Mouse (Mus musculus): ENCODE measurements around the gene Gbf1. TPM values are rescaled to one million over a fixed set of nuclear protein-coding genes. Genes with fewer than 3 reads are reported as not detected.

Gbf1 gene
- 78.9 and 80.0 TPM in 2 replicates for polyA plus RNA-seq (2012; rRNA removed)

DNA sequence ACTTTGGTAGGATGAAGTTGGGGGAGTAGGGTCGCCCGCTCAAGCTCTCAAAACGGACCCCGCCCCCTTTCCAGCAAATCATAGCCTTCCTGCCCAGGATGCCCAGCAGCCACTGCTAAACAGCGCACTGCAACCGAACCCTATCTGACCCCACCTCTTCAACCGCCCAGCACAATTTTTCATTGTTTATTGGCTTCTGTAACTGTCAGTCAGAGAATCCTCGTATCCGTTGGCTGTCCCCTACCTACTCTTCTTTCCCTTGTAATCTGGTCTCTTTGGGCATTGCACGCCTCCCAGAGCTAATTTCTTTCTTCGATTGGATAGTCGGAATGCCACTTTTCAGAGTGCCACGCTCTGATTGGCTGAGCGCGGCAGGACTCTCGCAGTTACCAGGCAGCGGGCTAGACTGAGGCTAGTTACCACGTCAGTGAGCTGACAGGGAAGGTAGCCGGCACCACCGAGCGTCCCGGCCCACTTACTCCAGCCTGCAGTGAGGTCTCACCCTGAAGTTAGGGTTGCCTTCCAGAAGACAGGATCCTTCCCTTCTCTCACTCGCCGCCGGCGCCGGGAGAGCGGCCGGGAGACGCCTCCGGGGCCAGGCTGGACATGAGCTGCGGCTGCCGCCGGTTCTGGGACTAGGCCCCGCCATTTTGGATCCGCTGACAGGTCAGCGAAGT, at the start of gene Gbf1:
Gbf1 (plus strand) TSS at position 383 of the 677 bp plus-strand sequence.

DNA sequence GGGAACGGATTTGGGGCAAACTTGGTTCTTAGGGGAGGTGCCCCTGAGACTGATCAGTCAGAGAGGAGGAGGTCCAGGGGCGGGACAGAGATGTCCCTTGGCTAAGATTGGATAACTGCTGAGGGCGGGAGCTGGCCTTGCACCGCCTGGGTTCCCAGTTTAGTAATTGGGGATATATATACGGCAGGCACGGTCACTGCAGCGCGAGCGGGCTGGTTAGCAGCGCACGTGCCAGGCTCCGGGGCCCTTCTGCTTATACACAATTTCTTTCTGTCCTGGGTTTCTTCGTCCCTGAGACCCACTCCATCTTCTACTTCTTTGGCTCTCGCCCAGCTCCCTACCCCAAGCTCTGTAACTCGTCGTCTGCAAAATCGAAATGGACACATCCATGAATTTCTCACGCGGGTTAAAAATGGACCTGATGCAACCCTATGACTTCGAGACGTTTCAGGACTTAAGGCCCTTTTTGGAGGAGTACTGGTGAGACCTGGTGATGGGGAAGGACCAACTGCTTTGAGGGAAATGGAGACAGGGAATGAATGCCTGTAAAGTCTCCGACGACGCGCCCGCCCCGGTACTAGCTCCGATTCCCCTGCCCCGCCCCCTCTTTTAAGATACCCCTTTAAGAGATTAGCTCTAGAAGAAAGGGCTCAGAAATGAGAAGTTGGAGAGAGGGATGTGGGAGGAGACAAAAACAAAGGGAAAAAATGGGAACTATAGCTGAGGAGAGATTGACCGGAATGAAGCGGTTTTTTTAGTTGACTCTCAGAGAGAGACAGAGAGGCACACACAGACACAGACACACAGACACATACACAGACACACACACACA, 20.4 kb upstream of the Gbf1 start, which contains the start of gene Elovl3:
Elovl3 (plus strand) TSS at position 204 of the 832 bp plus-strand sequence.

DNA sequence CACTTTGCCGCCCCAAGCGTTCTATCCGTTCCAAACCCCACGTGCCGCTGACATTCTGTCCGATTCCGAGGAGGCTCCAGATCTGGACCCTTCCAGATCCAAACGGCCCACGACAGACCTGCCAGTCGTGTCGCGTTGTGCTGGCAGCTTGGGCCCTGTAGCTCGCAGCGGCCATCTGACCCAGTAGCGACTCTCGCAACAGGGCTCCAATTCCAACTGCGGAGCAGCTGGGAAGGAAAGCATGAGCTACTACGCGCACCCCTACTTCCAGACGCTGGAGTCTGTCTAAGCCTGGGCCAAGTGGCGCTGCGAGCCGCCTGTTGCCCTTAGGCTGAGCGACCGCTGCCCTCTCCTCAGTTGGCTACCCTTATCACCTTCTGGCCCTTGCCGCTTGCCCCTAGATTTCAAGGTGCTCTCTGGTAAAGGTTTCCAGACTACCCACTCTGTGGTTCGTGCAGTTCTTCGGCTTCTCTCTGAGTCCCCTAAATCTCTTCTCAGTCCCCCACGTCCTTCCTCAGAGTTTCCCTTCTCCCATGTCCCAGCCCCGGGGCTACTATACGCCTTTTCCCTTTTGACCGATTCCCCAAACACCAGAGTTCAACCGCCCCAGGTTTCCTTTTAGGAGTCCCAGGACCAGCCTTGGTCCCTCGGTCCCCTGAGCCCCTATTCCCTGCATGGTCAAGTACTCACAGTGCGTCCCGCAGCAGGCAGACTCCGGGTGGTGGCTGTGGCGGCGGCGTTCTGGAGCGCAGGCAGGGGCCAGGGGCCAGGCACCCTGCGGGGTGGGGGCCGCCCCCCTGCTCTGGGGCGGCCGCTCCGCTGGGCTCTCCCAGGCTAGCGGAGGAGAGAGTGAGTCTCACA, 4.6 kb upstream of the Gbf1 start, which contains the start of gene Pitx3:
Pitx3 (minus strand) TSS at position 816 of the 861 bp plus-strand sequence.

GRCm38 (mm10) chr19:46304216-46304841, 152.0 kb downstream of the Gbf1 start, which contains the start of gene Nfkb2:
Gene Nfkb2, plus strand, starts transcription at chr19:46304320.

GRCm38 (mm10) chr19:46326756-46327305, 174.5 kb downstream of the Gbf1 start, which contains the start of gene Psd:
Gene Psd, minus strand, starts transcription at chr19:46327156.

GRCm38 (mm10) chr19:46328081-46329030, 176.0 kb downstream of the Gbf1 start, which contains the start of gene Fbxl15:
Gene Fbxl15, plus strand, starts transcription at chr19:46328184.

Other genes starting within 250 kb of the Gbf1 start
- 2.9 and 3.2 TPM in 2 replicates for gene Armh3, start 154.0 kb upstream of the Gbf1 start, polyA plus RNA-seq (2012; rRNA removed)
- 3.5 and 4.7 TPM in 2 replicates for gene Hps6, start 149.0 kb upstream of the Gbf1 start, polyA plus RNA-seq (2012; rRNA removed)
- 7.7 and 9.5 TPM in 2 replicates for gene Pprc1, start 107.6 kb upstream of the Gbf1 start, polyA plus RNA-seq (2012; rRNA removed)
- 55.3 and 56.3 TPM in 2 replicates for gene Ldb1, start 107.3 kb upstream of the Gbf1 start, polyA plus RNA-seq (2012; rRNA removed)
- gene Nolc1, start 76.6 kb upstream of the Gbf1 start, polyA plus RNA-seq (2012; rRNA removed), result 1.5 and 1.9 TPM in 2 replicates
- 0.03 TPM in 1 of 2 replicates, not detected in the other for gene Elovl3, start 20.6 kb upstream of the Gbf1 start, polyA plus RNA-seq (2012; rRNA removed)
- 0.42 and 0.43 TPM in 2 replicates for gene Pitx3, start 4.2 kb upstream of the Gbf1 start, polyA plus RNA-seq (2012; rRNA removed)
- 28.3 and 37.0 TPM in 2 replicates for gene Nfkb2, start 151.8 kb downstream of the Gbf1 start, polyA plus RNA-seq (2012; rRNA removed)
- gene Psd, start 174.6 kb downstream of the Gbf1 start, polyA plus RNA-seq (2012; rRNA removed), result 54.5 and 76.6 TPM in 2 replicates
- gene Fbxl15, start 175.7 kb downstream of the Gbf1 start, polyA plus RNA-seq (2012; rRNA removed), result 14.8 and 29.8 TPM in 2 replicates
- 17.1 and 19.1 TPM in 2 replicates for gene Cuedc2, start 186.2 kb downstream of the Gbf1 start, polyA plus RNA-seq (2012; rRNA removed)
- gene Mfsd13a, start 188.6 kb downstream of the Gbf1 start, polyA plus RNA-seq (2012; rRNA removed), result 14.8 and 17.2 TPM in 2 replicates
- 0.26 and 0.32 TPM in 2 replicates for gene 2310034G01Rik, start 197.8 kb downstream of the Gbf1 start, polyA plus RNA-seq (2012; rRNA removed)
- 41.1 and 44.0 TPM in 2 replicates for gene Actr1a, start 243.2 kb downstream of the Gbf1 start, polyA plus RNA-seq (2012; rRNA removed)
- 5.9 and 6.6 TPM in 2 replicates for gene Sufu, start 244.4 kb downstream of the Gbf1 start, polyA plus RNA-seq (2012; rRNA removed)

Data from stomach, adult 2 months (tissue).